Mouse (Mus musculus): ENCODE results near the gene Akr1cl.
"Not testable (repeated sequence)": the region's sequence is repeated elsewhere in the genome, so short reads cannot be mapped to it uniquely, and the experiment has no call there.

Akr1cl gene

GRCm38 (mm10) chr1:65032641-65033040, at the start of gene Akr1cl:
TSS of gene Akr1cl (minus strand) at chr1:65032759.
- DNase-seq (ENCODE audit: low read depth, low spot score), result no peak

- no peak for DNase-seq (ENCODE audit: low read depth, low spot score)
These were observed 49.6 kb upstream of the Akr1cl start, which contains the start of gene Crygb for GRCm38 (mm10) chr1:65082188-65082587. TSS of gene Crygb (minus strand) at chr1:65082288.

GRCm38 (mm10) chr1:65075607-65076006, 43.0 kb upstream of the Akr1cl start:
- no peak for DNase-seq (ENCODE audit: low read depth, low spot score)

- DNase-seq (ENCODE audit: low read depth, low spot score), result no peak
These were observed 41.0 kb upstream of the Akr1cl start, which contains the start of gene Crygc for GRCm38 (mm10) chr1:65073589-65073988. TSS of gene Crygc (minus strand) at chr1:65073689.

- DNase-seq (ENCODE audit: low read depth, low spot score), result no peak
These were observed 35.3 kb upstream of the Akr1cl start for GRCm38 (mm10) chr1:65067842-65068241.

- DNase-seq (ENCODE audit: low read depth, low spot score), result no peak
These were observed 31.6 kb upstream of the Akr1cl start for GRCm38 (mm10) chr1:65064201-65064600.

- DNase-seq (ENCODE audit: low read depth, low spot score), result no peak
These were observed 30.8 kb upstream of the Akr1cl start, which contains the start of gene Crygd for GRCm38 (mm10) chr1:65063352-65063751. TSS of gene Crygd (minus strand) at chr1:65063452.

- no peak for DNase-seq (ENCODE audit: low read depth, low spot score)
These were observed 19.6 kb upstream of the Akr1cl start for GRCm38 (mm10) chr1:65052140-65052539.

- DNase-seq (ENCODE audit: low read depth, low spot score), result no peak
These were observed 19.1 kb upstream of the Akr1cl start for GRCm38 (mm10) chr1:65051696-65052095.

GRCm38 (mm10) chr1:65050952-65051351, 18.4 kb upstream of the Akr1cl start, which contains the start of gene Cryge:
TSS of gene Cryge (minus strand) at chr1:65051149.
- not testable (repeated sequence) for DNase-seq (ENCODE audit: low read depth, low spot score)

GRCm38 (mm10) chr1:65048781-65049180, 16.2 kb upstream of the Akr1cl start:
- peak; percentile 7 for DNase-seq (ENCODE audit: low read depth, low spot score)

- DNase-seq (ENCODE audit: low read depth, low spot score), result peak; percentile 11
These were observed 14.0 kb upstream of the Akr1cl start for GRCm38 (mm10) chr1:65046401-65047109.

- no peak for DNase-seq (ENCODE audit: low read depth, low spot score)
These were observed 10.9 kb upstream of the Akr1cl start for GRCm38 (mm10) chr1:65043433-65043832.

GRCm38 (mm10) chr1:65041837-65042236, 9.3 kb upstream of the Akr1cl start:
- DNase-seq (ENCODE audit: low read depth, low spot score), result no peak

- DNase-seq (ENCODE audit: low read depth, low spot score), result no peak
These were observed 8.2 kb upstream of the Akr1cl start for GRCm38 (mm10) chr1:65040806-65041205.

- DNase-seq (ENCODE audit: low read depth, low spot score), result no peak
These were observed 7.1 kb upstream of the Akr1cl start for GRCm38 (mm10) chr1:65039679-65040078.

GRCm38 (mm10) chr1:65037542-65037941, 5.0 kb upstream of the Akr1cl start:
- no peak for DNase-seq (ENCODE audit: low read depth, low spot score)

- no peak for DNase-seq (ENCODE audit: low read depth, low spot score)
These were observed 3.0 kb upstream of the Akr1cl start for GRCm38 (mm10) chr1:65035513-65035912.

- no peak for DNase-seq (ENCODE audit: low read depth, low spot score)
These were observed 4.4 kb downstream of the Akr1cl start for GRCm38 (mm10) chr1:65028206-65028605.

- no peak for DNase-seq (ENCODE audit: low read depth, low spot score)
These were observed 19.8 kb downstream of the Akr1cl start for GRCm38 (mm10) chr1:65012726-65013125.

GRCm38 (mm10) chr1:65010153-65010552, 22.4 kb downstream of the Akr1cl start:
- peak; percentile 71 for DNase-seq (ENCODE audit: low read depth, low spot score)

- DNase-seq (ENCODE audit: low read depth, low spot score), result no peak
These were observed 27.0 kb downstream of the Akr1cl start for GRCm38 (mm10) chr1:65005575-65005974.

- DNase-seq (ENCODE audit: low read depth, low spot score), result no peak
These were observed 28.0 kb downstream of the Akr1cl start for GRCm38 (mm10) chr1:65004526-65004925.

Data from embryo, embryonic 11.5 days (tissue).